8 mouse cellular contexts compared by ENCODE assay signal in genomic region chr4:147940111-147940510, GRCm38 (mm10). TPM values are rescaled to one million over a fixed set of nuclear protein-coding genes. Genes with fewer than 3 reads are reported as not detected.
DNase-seq lines count a peak whose midpoint lies in the region; ATAC-seq and TF ChIP-seq lines count a peak whose summit lies in the region.
"Had no signal": no experiment of that assay in that cellular context is flagged by ENCODE, and none has a peak within 500 bp of the region (broad histone marks: within the 10 kb centered on the region; RNA-seq: fewer than 3 reads in every experiment).

No protein-coding gene starts in this region.

- peaks cover 7% of the 10 kb centered on the region; the same call in 1 of the 2 replicates for H3K4me1 ChIP-seq in embryonic facial prominence, embryonic 11.5 days (ENCODE audit: control insufficient read depth, insufficient read depth, low read length)
- H3K4me1 ChIP-seq in hindbrain, embryonic 11.5 days (replicated peaks; ENCODE audit: control insufficient read depth, insufficient read depth, low read length), result peaks cover 6% of the 10 kb centered on the region
- peaks cover 54% of the 10 kb centered on the region for H3K4me1 ChIP-seq in midbrain, embryonic 10.5 days

- H3K9ac ChIP-seq in embryonic facial prominence, embryonic 11.5 days (replicated peaks; ENCODE audit: low read length), result no peak overlapping the region
- no peak overlapping the region for H3K9ac ChIP-seq in hindbrain, embryonic 11.5 days (ENCODE audit: low read depth, low read length)

- H3K9me3 ChIP-seq in embryonic facial prominence, embryonic 11.5 days (replicated peaks; ENCODE audit: control insufficient read depth, low read length), result no peaks in the 10 kb centered on the region
- no peaks in the 10 kb centered on the region for H3K9me3 ChIP-seq in hindbrain, embryonic 11.5 days (ENCODE audit: control insufficient read depth, low read length)
- H3K9me3 ChIP-seq in midbrain, embryonic 10.5 days (replicated peaks), result no peaks in the 10 kb centered on the region

- TF ChIP-seq CTCF in layer of hippocampus, adult 2 months (conservative IDR thresholded peaks at IDR 0.05), result no peak

- H3K36me3 ChIP-seq in embryonic facial prominence, embryonic 11.5 days (replicated peaks; ENCODE audit: control insufficient read depth, insufficient read depth, low read depth, low read length), result peaks cover 6% of the 10 kb centered on the region
- 0 out of 2 replicates have a peak, but pooled peaks cover 4% of the 10 kb centered on the region for H3K36me3 ChIP-seq in hindbrain, embryonic 11.5 days (ENCODE audit: control insufficient read depth, insufficient read depth, low read length)
- H3K36me3 ChIP-seq in midbrain, embryonic 10.5 days, result peaks cover 24% of the 10 kb centered on the region

- peak in 1 of 2 experiments; percentile 42 for DNase-seq in layer of hippocampus, adult 2 months (ENCODE audit: low spot score in 2 of 2)
- no peak for DNase-seq in layer of hippocampus, postnatal 36 days
- DNase-seq in embryonic facial prominence, embryonic 11.5 days (ENCODE audit: low spot score), result peak; percentile 36
- DNase-seq in hindbrain, embryonic 11.5 days (ENCODE audit: low spot score), result peak; percentile 45
- no peak for DNase-seq in midbrain, embryonic 10.5 days (ENCODE audit: low spot score)
- no peak for DNase-seq in adrenal gland, postnatal 36 days
- no peak for DNase-seq in adrenal gland, adult (ENCODE audit: inconsistent age in 2 of 2, low spot score in 1 of 2)

- H3K27ac ChIP-seq in layer of hippocampus, adult 2 months, result peak overlapping the region; percentile 87
- peak overlapping the region; percentile 15; the same call in 1 of the 2 replicates for H3K27ac ChIP-seq in embryonic facial prominence, embryonic 11.5 days (replicated peaks; ENCODE audit: low read depth, low read length)
- H3K27ac ChIP-seq in hindbrain, embryonic 11.5 days (ENCODE audit: low read depth, low read length), result peak overlapping the region; percentile 36; the same call in 1 of the 2 replicates
- H3K27ac ChIP-seq in midbrain, embryonic 10.5 days (replicated peaks), result peak overlapping the region; percentile 50; the same call in 1 of the 2 replicates

- WGBS in embryonic facial prominence, embryonic 11.5 days, result 38% methylated on average over 9 of the region's 9 CpGs
- 67% methylated on average over 9 of the region's 9 CpGs for WGBS in hindbrain, embryonic 11.5 days
- WGBS in midbrain, embryonic 10.5 days, result 58% methylated on average over 9 of the region's 9 CpGs

- no peak for ATAC-seq in embryonic facial prominence, embryonic 11.5 days (replicated peaks; ENCODE audit: insufficient number of reproducible peaks, low FRiP score, low TSS enrichment, low read depth)
- ATAC-seq in hindbrain, embryonic 11.5 days (ENCODE audit: low FRiP score), result peak; percentile 23; the same call in 1 of the 2 replicates

- H3K4me3 ChIP-seq in layer of hippocampus, adult 2 months, result peak overlapping the region; percentile 41
- no peak overlapping the region for H3K4me3 ChIP-seq in embryonic facial prominence, embryonic 11.5 days (ENCODE audit: low read depth, low read length)
- H3K4me3 ChIP-seq in hindbrain, embryonic 11.5 days (ENCODE audit: low read depth, low read length), result no peak overlapping the region
- H3K4me3 ChIP-seq in midbrain, embryonic 10.5 days, result peak overlapping the region; percentile 99

- H3K4me2 ChIP-seq in embryonic facial prominence, embryonic 11.5 days (ENCODE audit: low read depth, low read length), result peak overlapping the region; percentile 5; the same call in 1 of the 2 replicates
- no peak overlapping the region for H3K4me2 ChIP-seq in hindbrain, embryonic 11.5 days (replicated peaks; ENCODE audit: low read depth, low read length)

- no peaks in the 10 kb centered on the region for H3K27me3 ChIP-seq in embryonic facial prominence, embryonic 11.5 days (ENCODE audit: control insufficient read depth, insufficient read depth, low read length)
- no peaks in the 10 kb centered on the region for H3K27me3 ChIP-seq in hindbrain, embryonic 11.5 days (ENCODE audit: control insufficient read depth, insufficient read depth, low read length)
- H3K27me3 ChIP-seq in midbrain, embryonic 10.5 days (ENCODE audit: low read depth, poor library complexity, severe bottlenecking), result peaks cover 11% of the 10 kb centered on the region; the same call in 1 of the 2 replicates

RNA-seq across cellular contexts. Expression of gene 2510039O18Rik, which starts 0.6 kb away (rescaled TPM):
- total RNA-seq in layer of hippocampus, adult 2 months (2021), result 10 to 100 TPM; 27.0 to 27.9 TPM
- total RNA-seq in layer of hippocampus, postnatal 36 days (2021), result 10 to 100 TPM; 27.4 to 30.0 TPM
- 14.5 and 15.9 TPM in 2 replicates for polyA plus RNA-seq in embryonic facial prominence, embryonic 11.5 days (2014; fragmentation: Nextera tagmentation; extraction: Ambion mirVana)
- polyA plus RNA-seq in hindbrain, embryonic 11.5 days (2014; fragmentation: Nextera tagmentation; extraction: Ambion mirVana), result 13.6 and 16.7 TPM in 2 replicates
- polyA plus RNA-seq in midbrain, embryonic 10.5 days (2016; fragmentation: Nextera tagmentation; extraction: Ambion mirVana), result 11.6 and 11.7 TPM in 2 replicates
- total RNA-seq in adrenal gland, postnatal 36 days (2021), result 10 to 100 TPM; 48.1 to 51.0 TPM

RNA-seq across cellular contexts. Expression of gene Plod1, which starts 3.5 kb away (rescaled TPM):
- total RNA-seq in layer of hippocampus, adult 2 months (2021), result 10 to 100 TPM; 16.4 to 21.5 TPM
- 10 to 100 TPM; 21.3 to 25.1 TPM for total RNA-seq in layer of hippocampus, postnatal 36 days (2021)
- 32.7 and 36.4 TPM in 2 replicates for polyA plus RNA-seq in embryonic facial prominence, embryonic 11.5 days (2014; fragmentation: Nextera tagmentation; extraction: Ambion mirVana)
- polyA plus RNA-seq in hindbrain, embryonic 11.5 days (2014; fragmentation: Nextera tagmentation; extraction: Ambion mirVana), result 28.2 and 28.7 TPM in 2 replicates
- 26.9 and 28.2 TPM in 2 replicates for polyA plus RNA-seq in midbrain, embryonic 10.5 days (2016; fragmentation: Nextera tagmentation; extraction: Ambion mirVana)
- total RNA-seq in adrenal gland, postnatal 36 days (2021), result 10 to 100 TPM; 35.1 to 47.1 TPM

RNA-seq across cellular contexts. Expression of gene Mfn2, which starts 35.6 kb away (rescaled TPM):
- total RNA-seq in layer of hippocampus, adult 2 months (2021), result 100 to 1,000 TPM; 198 to 200 TPM
- total RNA-seq in layer of hippocampus, postnatal 36 days (2021), result 100 to 1,000 TPM; 174 to 194 TPM
- polyA plus RNA-seq in embryonic facial prominence, embryonic 11.5 days (2014; fragmentation: Nextera tagmentation; extraction: Ambion mirVana), result 23.1 and 28.0 TPM in 2 replicates
- polyA plus RNA-seq in hindbrain, embryonic 11.5 days (2014; fragmentation: Nextera tagmentation; extraction: Ambion mirVana), result 33.2 and 39.0 TPM in 2 replicates
- polyA plus RNA-seq in midbrain, embryonic 10.5 days (2016; fragmentation: Nextera tagmentation; extraction: Ambion mirVana), result 45.1 and 53.2 TPM in 2 replicates
- total RNA-seq in adrenal gland, postnatal 36 days (2021), result 100 to 1,000 TPM; 150 to 219 TPM

RNA-seq across cellular contexts. Expression of gene Nppb, which starts 45.5 kb away (rescaled TPM):
- not detected for total RNA-seq in layer of hippocampus, adult 2 months (2021)
- not detected for total RNA-seq in layer of hippocampus, postnatal 36 days (2021)
- polyA plus RNA-seq in embryonic facial prominence, embryonic 11.5 days (2014; fragmentation: Nextera tagmentation; extraction: Ambion mirVana), result 0.57 and 1.0 TPM in 2 replicates
- polyA plus RNA-seq in hindbrain, embryonic 11.5 days (2014; fragmentation: Nextera tagmentation; extraction: Ambion mirVana), result 0.23 and 0.39 TPM in 2 replicates
- not detected in 2 replicates for polyA plus RNA-seq in midbrain, embryonic 10.5 days (2016; fragmentation: Nextera tagmentation; extraction: Ambion mirVana)
- total RNA-seq in adrenal gland, postnatal 36 days (2021), result 1 to 10 TPM in 1 of 2 experiments, not detected in 1; 2.9 TPM
- total RNA-seq: liver, adult 2 months had no signal
- polyA plus RNA-seq: liver, adult 2 months had no signal

Comparison
In these comparisons a context has a peak if more than half of its experiments do, and no peak if none do; other contexts are left out.
1. DNase-seq: peak in embryonic facial prominence, embryonic 11.5 days (single experiment) and hindbrain, embryonic 11.5 days (single experiment); none in layer of hippocampus, postnatal 36 days (0 of 2), midbrain, embryonic 10.5 days (single experiment), adrenal gland, postnatal 36 days (0 of 2) and adrenal gland, adult (0 of 2).
2. H3K27ac ChIP-seq: peak in every context shown above with its lines; median percentile 87 in layer of hippocampus, adult 2 months; 50 in midbrain, embryonic 10.5 days; 36 in hindbrain, embryonic 11.5 days; 15 in embryonic facial prominence, embryonic 11.5 days.
3. H3K4me3 ChIP-seq: peak in layer of hippocampus, adult 2 months (single experiment) and midbrain, embryonic 10.5 days (single experiment); none in embryonic facial prominence, embryonic 11.5 days (single experiment) and hindbrain, embryonic 11.5 days (single experiment).